Mouse (Mus musculus): Measurements from ENCODE around the gene Mpv17l. TPM values are rescaled to one million over a fixed set of nuclear protein-coding genes. Genes with fewer than 3 reads are reported as not detected.
A peak's percentile ranks its signal among the peaks of the same experiment; 100 is the strongest.
"Not testable (repeated sequence)": the region's sequence is repeated elsewhere in the genome, so short reads cannot be mapped to it uniquely, and the experiment has no call there.

The Mpv17l gene
- polyA plus RNA-seq, 1 experiment from 2014 or later: 5.1 TPM

DNA sequence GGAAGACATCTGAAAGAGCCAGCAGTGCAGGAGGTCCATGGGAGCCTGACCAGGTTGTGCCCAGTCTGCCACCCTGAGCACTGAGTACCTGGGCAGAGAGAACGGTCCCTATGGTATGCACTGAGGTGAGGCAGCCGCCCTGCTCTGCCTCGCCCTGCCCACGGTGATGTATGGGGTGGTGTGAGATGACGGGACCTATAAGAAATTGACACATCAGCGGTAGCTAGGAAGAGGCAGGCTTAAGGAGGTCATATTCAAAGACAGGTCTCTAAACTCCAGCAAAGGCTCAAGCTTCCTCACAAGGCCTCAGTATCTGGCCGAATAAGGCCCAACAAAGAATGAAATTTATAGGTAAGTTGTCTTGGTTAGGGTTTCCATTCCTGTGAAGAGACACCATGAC, 18.8 kb downstream of the Mpv17l start:
- no peak overlapping the region for H3K9ac ChIP-seq (replicated peaks)
- H3K4me1 ChIP-seq (ENCODE audit: insufficient read depth): no peaks in the 10 kb centered on the region
- no peaks in the 10 kb centered on the region for H3K36me3 ChIP-seq (replicated peaks; ENCODE audit: insufficient read depth, low read length)
- H3K27me3 ChIP-seq (ENCODE audit: insufficient read depth, low read length): no peaks in the 10 kb centered on the region
- TF ChIP-seq EP300 (IDR thresholded peaks at IDR 0.05; ENCODE audit: low read depth): no peak
- TF ChIP-seq CTCF (IDR thresholded peaks at IDR 0.05; ENCODE audit: low read depth): no peak
- DNase-seq (no peak), ATAC-seq (no peak)
- H3K9me3 ChIP-seq (ENCODE audit: low read length): no peaks in the 10 kb centered on the region
- no peak overlapping the region for H3K4me3 ChIP-seq (ENCODE audit: low read depth, low read length)
- H3K4me2 ChIP-seq (ENCODE audit: low read depth, low read length): no peak overlapping the region
- no peak overlapping the region for H3K27ac ChIP-seq (ENCODE audit: low read depth)
- 88% methylated on average over 7 of the region's 7 CpGs for WGBS (ENCODE audit: insufficient replicate concordance)

DNA sequence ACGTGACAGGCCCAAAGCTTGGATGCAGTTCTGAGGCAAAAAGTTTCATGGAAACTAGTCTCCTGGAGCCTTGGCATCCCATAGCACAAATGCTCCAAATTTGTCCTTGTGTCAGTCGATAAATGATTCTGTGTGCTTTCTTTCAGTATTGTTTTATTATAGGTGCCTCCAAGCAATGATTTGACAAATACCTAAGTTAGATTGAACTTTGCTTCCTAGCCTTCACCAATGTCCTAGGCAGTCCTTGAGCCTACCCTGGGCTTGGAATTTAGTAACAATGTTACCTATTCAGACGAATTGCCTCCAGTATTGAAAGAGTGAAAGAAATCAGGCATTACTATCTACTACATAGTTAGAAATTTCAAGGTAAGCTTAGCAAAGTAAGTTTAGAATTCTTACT, 19.5 kb downstream of the Mpv17l start:
- not testable (repeated sequence) for ATAC-seq; H3K27ac ChIP-seq (ENCODE audit: low read depth); H3K36me3 ChIP-seq (replicated peaks; ENCODE audit: insufficient read depth, low read length); H3K4me3 ChIP-seq (ENCODE audit: low read depth, low read length); H3K9ac ChIP-seq (replicated peaks); DNase-seq; H3K4me1 ChIP-seq (ENCODE audit: insufficient read depth); H3K27me3 ChIP-seq (ENCODE audit: insufficient read depth, low read length); H3K4me2 ChIP-seq (ENCODE audit: low read depth, low read length); H3K9me3 ChIP-seq (ENCODE audit: low read length)
- WGBS (ENCODE audit: insufficient replicate concordance): 73% methylated on average over 3 of the region's 3 CpGs

DNA sequence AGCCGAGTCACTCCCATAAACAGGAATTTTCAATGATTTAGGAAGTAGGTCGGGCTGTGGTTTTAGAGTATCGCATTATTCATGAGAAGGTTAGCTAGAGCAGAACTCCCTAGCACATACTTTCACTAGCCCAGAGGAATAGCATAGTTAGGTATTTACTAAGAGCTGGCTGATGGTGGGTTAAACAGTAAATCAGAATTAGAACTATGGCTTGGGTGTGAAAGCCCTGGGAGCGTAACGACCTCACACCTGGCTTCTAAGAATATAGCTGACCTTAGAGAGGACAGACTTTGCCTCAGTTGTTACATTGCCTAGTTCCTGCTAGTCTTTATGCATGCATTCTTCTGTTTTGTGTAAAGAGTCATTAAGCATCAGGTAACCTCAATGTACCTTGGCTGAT, 20.0 kb downstream of the Mpv17l start:
- not testable (repeated sequence) for H3K27ac ChIP-seq (ENCODE audit: low read depth); H3K4me1 ChIP-seq (ENCODE audit: insufficient read depth); DNase-seq; H3K4me2 ChIP-seq (ENCODE audit: low read depth, low read length); ATAC-seq; H3K27me3 ChIP-seq (ENCODE audit: insufficient read depth, low read length); H3K9me3 ChIP-seq (ENCODE audit: low read length); H3K36me3 ChIP-seq (replicated peaks; ENCODE audit: insufficient read depth, low read length); H3K4me3 ChIP-seq (ENCODE audit: low read depth, low read length); H3K9ac ChIP-seq (replicated peaks)
- WGBS (ENCODE audit: insufficient replicate concordance): 85% methylated on average over 5 of the region's 5 CpGs

DNA sequence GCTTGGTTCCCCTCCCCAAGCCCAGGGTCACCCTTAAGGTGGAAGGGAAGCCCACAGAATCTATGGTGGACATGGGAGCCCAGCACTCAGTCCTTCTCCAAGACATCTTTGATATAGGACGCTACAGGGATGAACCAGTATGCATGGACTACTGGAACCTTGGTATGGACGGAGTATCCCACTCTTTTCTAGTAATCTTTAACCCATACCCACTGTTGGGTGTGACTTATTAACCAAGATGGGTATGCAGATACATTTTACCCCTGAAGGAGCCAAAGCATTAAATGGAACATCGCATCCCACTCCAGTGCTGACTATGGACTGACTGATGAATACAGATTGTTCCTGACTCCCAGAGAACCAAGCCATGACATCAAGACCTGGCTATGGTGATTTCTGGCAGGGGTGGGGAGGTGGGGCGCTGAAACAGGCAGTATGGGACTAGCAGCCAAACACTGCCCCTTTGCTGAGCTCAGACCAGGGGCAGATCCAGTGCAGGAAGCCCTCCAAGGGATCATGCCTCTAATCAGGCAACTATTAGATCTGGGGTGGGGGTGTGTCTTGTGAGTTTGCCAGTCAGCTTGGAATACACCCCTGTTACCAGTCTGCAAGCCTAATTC, 24.6 kb downstream of the Mpv17l start:
- 78% methylated on average over 4 of the region's 4 CpGs for WGBS (ENCODE audit: insufficient replicate concordance)
- ATAC-seq (no peak), DNase-seq (no peak)
- Histone ChIP-seq H3K9ac (replicated peaks) (no peak overlapping the region), H3K4me2 (ENCODE audit: low read depth, low read length) (no peak overlapping the region), H3K36me3 (replicated peaks; ENCODE audit: insufficient read depth, low read length) (no peaks in the 10 kb centered on the region), H3K9me3 (ENCODE audit: low read length) (no peaks in the 10 kb centered on the region), H3K4me1 (ENCODE audit: insufficient read depth) (no peaks in the 10 kb centered on the region), H3K4me3 (ENCODE audit: low read depth, low read length) (no peak overlapping the region), H3K27ac (ENCODE audit: low read depth) (no peak overlapping the region), H3K27me3 (ENCODE audit: insufficient read depth, low read length) (no peaks in the 10 kb centered on the region)
- TF ChIP-seq EP300 (IDR thresholded peaks at IDR 0.05; ENCODE audit: low read depth) (no peak), CTCF (IDR thresholded peaks at IDR 0.05; ENCODE audit: low read depth) (no peak)

DNA sequence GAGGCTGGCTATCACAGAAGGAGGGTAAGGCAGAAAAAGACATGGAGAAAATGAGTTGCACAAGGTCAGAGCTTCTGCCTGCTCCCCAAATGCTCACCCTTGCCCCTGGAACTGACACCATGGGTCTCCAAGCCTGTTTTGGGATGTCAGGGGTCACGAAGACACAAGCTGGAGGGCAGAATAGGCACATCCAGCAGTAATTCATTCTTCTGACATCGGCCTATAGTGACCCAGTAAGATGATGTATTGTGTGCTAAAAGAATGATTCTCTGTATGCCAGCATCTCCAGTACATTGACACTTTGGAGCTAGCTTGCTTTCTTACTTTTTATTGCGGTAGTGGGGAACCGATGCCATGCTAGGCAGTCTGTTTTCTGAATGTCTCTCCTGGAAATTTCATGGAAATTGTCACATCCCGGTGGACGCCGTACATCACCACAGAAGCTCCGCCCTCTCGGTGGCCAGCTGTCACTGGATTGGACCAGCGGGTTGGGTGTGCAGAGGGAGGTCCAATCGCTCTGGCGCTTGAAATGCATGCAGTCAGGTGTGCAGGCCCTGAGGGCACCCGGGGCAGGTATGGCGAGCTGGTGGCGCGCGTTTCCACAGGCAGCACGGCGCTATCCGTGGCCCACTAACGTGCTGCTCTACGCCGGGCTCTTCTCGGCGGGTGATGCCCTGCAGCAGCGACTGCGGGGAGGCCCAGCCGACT, 37.3 kb downstream of the Mpv17l start:
- Histone ChIP-seq H3K36me3 (replicated peaks; ENCODE audit: insufficient read depth, low read length) (no peaks in the 10 kb centered on the region), H3K9me3 (ENCODE audit: low read length) (no peaks in the 10 kb centered on the region), H3K27ac (ENCODE audit: low read depth) (no peak overlapping the region), H3K9ac (replicated peaks) (peak overlapping the region; percentile 59), H3K4me3 (ENCODE audit: low read depth, low read length) (peak overlapping the region; percentile 52), H3K4me2 (ENCODE audit: low read depth, low read length) (peak overlapping the region; percentile 80), H3K27me3 (ENCODE audit: insufficient read depth, low read length) (0 out of 2 replicates have a peak, but pooled peaks cover 9% of the 10 kb centered on the region), H3K4me1 (ENCODE audit: insufficient read depth) (no peaks in the 10 kb centered on the region; the same call in none of the 2 replicates)
- WGBS (ENCODE audit: insufficient replicate concordance): 10% methylated on average over 28 of the region's 28 CpGs
- DNase-seq (peak; percentile 63), ATAC-seq (peak; percentile 99)
- TF ChIP-seq CTCF (IDR thresholded peaks at IDR 0.05; ENCODE audit: low read depth) (no peak), EP300 (IDR thresholded peaks at IDR 0.05; ENCODE audit: low read depth) (no peak)

DNA sequence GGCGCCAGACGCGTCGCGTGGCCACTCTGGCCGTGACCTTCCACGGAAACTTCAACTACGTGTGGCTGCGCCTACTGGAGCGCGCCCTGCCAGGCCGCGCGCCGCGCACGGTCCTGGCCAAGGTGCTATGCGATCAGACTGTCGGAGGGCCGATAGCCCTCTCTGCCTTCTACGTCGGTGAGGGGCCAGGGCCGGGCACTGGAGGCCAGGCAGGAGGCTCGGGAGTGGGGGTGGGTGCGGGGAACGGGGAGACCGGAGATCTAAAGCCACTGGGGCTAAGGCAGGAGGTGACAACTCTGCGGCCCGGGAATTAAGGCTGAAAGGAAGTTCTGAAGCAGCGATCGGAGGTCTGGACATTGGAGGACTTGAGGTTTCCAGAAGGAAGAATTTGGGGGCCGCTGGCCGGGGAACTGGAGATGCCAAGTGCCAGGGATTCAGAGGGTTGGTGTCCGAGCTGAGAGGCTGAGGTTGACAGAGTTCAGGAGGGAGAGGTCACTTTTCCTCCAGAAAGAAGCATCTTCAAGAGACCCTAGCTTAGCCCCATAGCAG, 38.0 kb downstream of the Mpv17l start:
- peak overlapping the region; percentile 80 for H3K4me2 ChIP-seq (ENCODE audit: low read depth, low read length)
- no peaks in the 10 kb centered on the region; the same call in none of the 2 replicates for H3K4me1 ChIP-seq (ENCODE audit: insufficient read depth)
- H3K4me3 ChIP-seq (ENCODE audit: low read depth, low read length): peak overlapping the region; percentile 52
- 5% methylated on average over 34 of the region's 34 CpGs for WGBS (ENCODE audit: insufficient replicate concordance)
- 0 out of 2 replicates have a peak, but pooled peaks cover 9% of the 10 kb centered on the region for H3K27me3 ChIP-seq (ENCODE audit: insufficient read depth, low read length)
- no peaks in the 10 kb centered on the region for H3K36me3 ChIP-seq (replicated peaks; ENCODE audit: insufficient read depth, low read length)
- ATAC-seq (peak; percentile 84), DNase-seq (no peak)
- peak overlapping the region; percentile 59 for H3K9ac ChIP-seq (replicated peaks)
- no peak for TF ChIP-seq EP300 (IDR thresholded peaks at IDR 0.05; ENCODE audit: low read depth)
- no peak for TF ChIP-seq CTCF (IDR thresholded peaks at IDR 0.05; ENCODE audit: low read depth)
- H3K27ac ChIP-seq (ENCODE audit: low read depth): no peak overlapping the region
- H3K9me3 ChIP-seq (ENCODE audit: low read length): no peaks in the 10 kb centered on the region
